Comparison of ENCODE assay signal across 8 mouse cellular contexts in the genomic region with DNA sequence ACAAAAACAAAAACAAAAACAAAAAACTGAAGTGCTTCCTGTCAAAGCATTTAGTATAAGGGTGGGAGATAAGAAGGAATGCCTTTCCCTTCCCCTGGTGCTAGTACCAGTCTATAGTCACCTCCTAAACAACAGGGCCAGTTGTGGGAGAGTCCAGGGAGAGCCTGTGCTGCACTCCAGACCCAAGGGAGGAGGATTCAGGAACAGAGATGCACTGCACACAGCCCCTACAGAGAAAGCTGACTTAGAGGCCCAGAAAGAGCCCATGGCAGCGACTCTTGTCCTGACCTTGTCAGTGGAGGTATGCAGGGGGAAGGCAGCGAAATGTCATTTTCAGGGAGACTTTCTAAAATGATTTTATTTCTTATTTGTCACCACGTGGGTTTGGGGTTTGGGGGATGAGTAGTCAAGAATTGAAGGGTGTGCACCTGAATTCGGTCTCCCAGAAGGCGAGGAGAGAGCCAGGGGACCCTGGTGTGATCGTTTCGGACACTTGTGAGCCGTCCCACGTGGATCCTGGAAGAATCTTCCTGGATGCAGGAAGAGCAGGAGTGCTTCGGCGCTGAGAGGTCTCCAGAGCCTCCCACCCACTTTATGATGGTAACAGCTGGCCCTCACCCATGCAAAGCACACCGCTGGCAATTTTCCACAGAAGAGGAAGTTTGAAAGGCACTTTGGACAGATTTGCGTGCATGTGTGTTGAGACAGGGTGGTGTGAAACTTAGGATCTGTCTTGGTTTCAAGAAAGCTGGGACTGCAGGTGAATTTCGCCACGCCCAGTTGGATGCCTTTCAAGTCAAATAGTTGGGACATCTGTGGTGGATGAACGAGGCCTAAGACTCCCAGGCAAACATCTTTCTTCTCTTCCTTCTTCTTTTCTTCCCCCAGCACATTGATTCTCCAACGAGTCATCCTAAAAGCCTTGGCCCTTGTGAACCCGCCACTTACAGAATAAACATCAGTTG. TPM values are rescaled to one million over a fixed set of nuclear protein-coding genes. Genes with fewer than 3 reads are reported as not detected.
DNase-seq lines count a peak whose midpoint lies in the region; ATAC-seq lines count a peak whose summit lies in the region.

No protein-coding gene starts in this region.

- peak overlapping the region; percentile 97 for H3K4me2 ChIP-seq in embryonic facial prominence, embryonic 13.5 days
- H3K4me2 ChIP-seq in hindbrain, embryonic 14.5 days (replicated peaks) = peak overlapping the region; percentile 78
- peak overlapping the region; percentile 65 for H3K4me2 ChIP-seq in midbrain, embryonic 14.5 days (ENCODE audit: low read length)

- WGBS in embryonic facial prominence, embryonic 13.5 days = 56% methylated on average over 18 of the region's 18 CpGs
- WGBS in hindbrain, embryonic 14.5 days = 56% methylated on average over 18 of the region's 18 CpGs
- 56% methylated on average over 18 of the region's 18 CpGs for WGBS in midbrain, embryonic 14.5 days

- DNase-seq in layer of hippocampus, adult 8-10 months (ENCODE audit: low spot score in 2 of 2) = peak; percentile 2 to 4
- DNase-seq in layer of hippocampus, postnatal 14 days (ENCODE audit: low spot score in 2 of 2) = no peak
- DNase-seq in hindbrain, embryonic 14.5 days (ENCODE audit: low spot score) = no peak
- no peak for DNase-seq in midbrain, embryonic 14.5 days
- no peak for DNase-seq in yolk sac, embryonic 10.5 days (ENCODE audit: low spot score)
- DNase-seq in frontal cortex, postnatal 14 days (ENCODE audit: low spot score in 2 of 2) = no peak
- DNase-seq in layer of hippocampus, adult 11-12 months (ENCODE audit: low spot score) = no peak

- peak overlapping the region; percentile 76 for H3K9ac ChIP-seq in embryonic facial prominence, embryonic 13.5 days
- H3K9ac ChIP-seq in hindbrain, embryonic 14.5 days = no peak overlapping the region
- H3K9ac ChIP-seq in midbrain, embryonic 14.5 days (replicated peaks; ENCODE audit: low read length) = no peak overlapping the region

- peaks cover 18% of the 10 kb centered on the region for H3K4me1 ChIP-seq in embryonic facial prominence, embryonic 13.5 days
- H3K4me1 ChIP-seq in hindbrain, embryonic 14.5 days (replicated peaks; ENCODE audit: control insufficient read depth, insufficient read depth, low read length) = peaks cover 10% of the 10 kb centered on the region; the same call in 1 of the 2 replicates
- peaks cover 14% of the 10 kb centered on the region for H3K4me1 ChIP-seq in midbrain, embryonic 14.5 days (ENCODE audit: control insufficient read depth, insufficient read depth, low read length)

- ATAC-seq in embryonic facial prominence, embryonic 13.5 days (ENCODE audit: insufficient number of reproducible peaks, insufficient read depth, low FRiP score, low TSS enrichment, low read depth) = no peak
- ATAC-seq in hindbrain, embryonic 14.5 days (ENCODE audit: low FRiP score) = no peak
- ATAC-seq in midbrain, embryonic 14.5 days (ENCODE audit: low FRiP score, low TSS enrichment) = no peak

- peaks cover 5% of the 10 kb centered on the region; the same call in 1 of the 2 replicates for H3K36me3 ChIP-seq in embryonic facial prominence, embryonic 13.5 days
- H3K36me3 ChIP-seq in hindbrain, embryonic 14.5 days (replicated peaks; ENCODE audit: control insufficient read depth, insufficient read depth) = no peaks in the 10 kb centered on the region
- H3K36me3 ChIP-seq in midbrain, embryonic 14.5 days (ENCODE audit: control insufficient read depth, insufficient read depth, low read length) = no peaks in the 10 kb centered on the region

- peaks cover 19% of the 10 kb centered on the region for H3K27me3 ChIP-seq in embryonic facial prominence, embryonic 13.5 days
- H3K27me3 ChIP-seq in hindbrain, embryonic 14.5 days (ENCODE audit: control insufficient read depth, insufficient read depth, low read length) = peaks cover 42% of the 10 kb centered on the region
- H3K27me3 ChIP-seq in midbrain, embryonic 14.5 days (ENCODE audit: control insufficient read depth, insufficient read depth, low read length) = peaks cover 24% of the 10 kb centered on the region; the same call in 1 of the 2 replicates

- no peaks in the 10 kb centered on the region for H3K9me3 ChIP-seq in embryonic facial prominence, embryonic 13.5 days
- H3K9me3 ChIP-seq in hindbrain, embryonic 14.5 days (ENCODE audit: control insufficient read depth, low read length) = no peaks in the 10 kb centered on the region
- no peaks in the 10 kb centered on the region for H3K9me3 ChIP-seq in midbrain, embryonic 14.5 days (ENCODE audit: control insufficient read depth, low read length)

- H3K4me3 ChIP-seq in embryonic facial prominence, embryonic 13.5 days = peak overlapping the region; percentile 69
- peak overlapping the region; percentile 36 for H3K4me3 ChIP-seq in hindbrain, embryonic 14.5 days (replicated peaks; ENCODE audit: low read length)
- H3K4me3 ChIP-seq in midbrain, embryonic 14.5 days (replicated peaks; ENCODE audit: low read depth, low read length) = peak overlapping the region; percentile 42; the same call in 1 of the 2 replicates

- H3K27ac ChIP-seq in embryonic facial prominence, embryonic 13.5 days = peak overlapping the region; percentile 84
- no peak overlapping the region for H3K27ac ChIP-seq in hindbrain, embryonic 14.5 days
- H3K27ac ChIP-seq in midbrain, embryonic 14.5 days (replicated peaks; ENCODE audit: low read depth, low read length) = no peak overlapping the region

RNA-seq across cellular contexts. Expression of a gene that starts 0.6 kb away (rescaled TPM):
- total RNA-seq in layer of hippocampus, adult 8-10 months (2022) = 1 to 10 TPM; 2.6 to 4.2 (median 3.3) TPM
- total RNA-seq in layer of hippocampus, postnatal 14 days (2021) = 1 to 10 TPM; 2.3 to 2.6 TPM
- 9.0 and 9.5 TPM in 2 replicates for polyA plus RNA-seq in embryonic facial prominence, embryonic 13.5 days (2015; fragmentation: Nextera tagmentation; extraction: Ambion mirVana)
- 1.9 and 2.8 TPM in 2 replicates for polyA plus RNA-seq in hindbrain, embryonic 14.5 days (2014; fragmentation: Nextera tagmentation; extraction: Ambion mirVana)
- 1.6 and 2.1 TPM in 2 replicates for polyA plus RNA-seq in midbrain, embryonic 14.5 days (2014; fragmentation: Nextera tagmentation; extraction: Ambion mirVana)

RNA-seq across cellular contexts. Expression of a gene that starts 23.4 kb away (rescaled TPM):
- 100 to 1,000 TPM; 602 to 631 (median 613) TPM for total RNA-seq in layer of hippocampus, adult 8-10 months (2022)
- total RNA-seq in layer of hippocampus, postnatal 14 days (2021) = 100 to 1,000 TPM; 701 to 730 TPM
- polyA plus RNA-seq in embryonic facial prominence, embryonic 13.5 days (2015; fragmentation: Nextera tagmentation; extraction: Ambion mirVana) = 5.0 and 6.0 TPM in 2 replicates
- 131 and 152 TPM in 2 replicates for polyA plus RNA-seq in hindbrain, embryonic 14.5 days (2014; fragmentation: Nextera tagmentation; extraction: Ambion mirVana)
- 112 and 144 TPM in 2 replicates for polyA plus RNA-seq in midbrain, embryonic 14.5 days (2014; fragmentation: Nextera tagmentation; extraction: Ambion mirVana)

RNA-seq across cellular contexts. Expression of a gene that starts 24.5 kb away (rescaled TPM):
- 10 to 100 TPM; 22.9 to 29.3 (median 25.8) TPM for total RNA-seq in layer of hippocampus, adult 8-10 months (2022)
- total RNA-seq in layer of hippocampus, postnatal 14 days (2021) = 10 to 100 TPM; 32.4 to 32.9 TPM
- polyA plus RNA-seq in embryonic facial prominence, embryonic 13.5 days (2015; fragmentation: Nextera tagmentation; extraction: Ambion mirVana) = 15.1 and 16.5 TPM in 2 replicates
- 45.5 and 49.1 TPM in 2 replicates for polyA plus RNA-seq in hindbrain, embryonic 14.5 days (2014; fragmentation: Nextera tagmentation; extraction: Ambion mirVana)
- 45.8 and 53.5 TPM in 2 replicates for polyA plus RNA-seq in midbrain, embryonic 14.5 days (2014; fragmentation: Nextera tagmentation; extraction: Ambion mirVana)

RNA-seq across cellular contexts. Expression of a gene that starts 35.0 kb away (rescaled TPM):
- total RNA-seq in layer of hippocampus, adult 8-10 months (2022) = 100 to 1,000 TPM; 158 to 175 (median 166) TPM
- 100 to 1,000 TPM; 156 to 162 TPM for total RNA-seq in layer of hippocampus, postnatal 14 days (2021)
- 177 and 188 TPM in 2 replicates for polyA plus RNA-seq in embryonic facial prominence, embryonic 13.5 days (2015; fragmentation: Nextera tagmentation; extraction: Ambion mirVana)
- polyA plus RNA-seq in hindbrain, embryonic 14.5 days (2014; fragmentation: Nextera tagmentation; extraction: Ambion mirVana) = 318 and 321 TPM in 2 replicates
- polyA plus RNA-seq in midbrain, embryonic 14.5 days (2014; fragmentation: Nextera tagmentation; extraction: Ambion mirVana) = 300 and 307 TPM in 2 replicates

RNA-seq across cellular contexts. Expression of a gene that starts 37.4 kb away (rescaled TPM):
- total RNA-seq in layer of hippocampus, adult 8-10 months (2022) = 10 to 100 TPM; 28.3 to 30.7 (median 30.3) TPM
- total RNA-seq in layer of hippocampus, postnatal 14 days (2021) = 10 to 100 TPM; 31.7 to 32.5 TPM
- 3.3 and 4.3 TPM in 2 replicates for polyA plus RNA-seq in embryonic facial prominence, embryonic 13.5 days (2015; fragmentation: Nextera tagmentation; extraction: Ambion mirVana)
- 9.9 and 10.0 TPM in 2 replicates for polyA plus RNA-seq in hindbrain, embryonic 14.5 days (2014; fragmentation: Nextera tagmentation; extraction: Ambion mirVana)
- 7.2 and 7.7 TPM in 2 replicates for polyA plus RNA-seq in midbrain, embryonic 14.5 days (2014; fragmentation: Nextera tagmentation; extraction: Ambion mirVana)

Comparison
In these comparisons a context has a peak if more than half of its experiments do, and no peak if none do; other contexts are left out.
1. DNase-seq: peak in layer of hippocampus, adult 8-10 months (2 of 2); none in layer of hippocampus, postnatal 14 days (0 of 2), hindbrain, embryonic 14.5 days (single experiment), midbrain, embryonic 14.5 days (single experiment), yolk sac, embryonic 10.5 days (single experiment), frontal cortex, postnatal 14 days (0 of 2) and layer of hippocampus, adult 11-12 months (single experiment).
2. RNA of a gene that starts 23.4 kb away (polyA plus RNA-seq): 131 to 152 TPM in hindbrain, embryonic 14.5 days and 112 to 144 TPM in midbrain, embryonic 14.5 days; 5.0 to 6.0 TPM in embryonic facial prominence, embryonic 13.5 days; every median in the first group is over 10 times any median in the second.
3. Peak in every context shown above with its lines, with median percentiles within 50 percentile points of each other: H3K4me2 ChIP-seq and H3K4me3 ChIP-seq.